Mouse (Mus musculus) gonadal fat pad, adult 2 months (tissue): ENCODE measurements around the gene Myh1. TPM values are rescaled to one million over a fixed set of nuclear protein-coding genes. Genes with fewer than 3 reads are reported as not detected.

Source experiments
- DNase-seq: peaks from one replicate; pipeline ENCODE4 v3.0.0-alpha.2; 2012; ENCODE audit warnings: low read depth
- polyA plus RNA-seq: library from polyadenylated mRNA; depleted of rRNA; stranded (reverse); fragments of >200 nt; gene quantifications from 2 replicates; pipeline ENCODE4 v1.2.3, GENCODE M21; 2012; rRNA removed

The Myh1 gene
- polyA plus RNA-seq, 1 experiment = 2.1 TPM

DNA sequence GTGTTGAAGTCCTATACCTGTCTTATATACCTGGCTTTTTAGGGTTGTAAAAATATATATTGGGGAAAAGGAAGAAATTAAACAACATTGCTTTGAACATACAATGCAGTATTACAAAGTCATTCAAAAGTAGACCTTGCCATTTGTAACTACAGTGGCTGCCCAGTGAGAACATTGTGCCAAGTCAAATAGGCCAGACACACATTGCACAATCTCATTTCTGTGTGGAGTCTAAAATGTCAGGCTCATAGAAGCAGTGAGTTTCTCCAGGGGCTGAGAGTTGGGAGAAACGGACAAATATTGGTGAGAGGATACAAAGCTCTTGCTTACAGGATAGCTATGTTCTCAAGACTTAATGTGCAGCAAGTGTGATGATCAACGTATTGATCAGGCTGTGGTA is 30.1 kb downstream of the Myh1 start:
- no peak for DNase-seq

GRCm38 (mm10) chr11:67235639-67236358 is 35.9 kb downstream of the Myh1 start:
- DNase-seq = no peak

- DNase-seq = no peak
Measured at GRCm38 (mm10) chr11:67236799-67237198, 36.9 kb downstream of the Myh1 start.

- DNase-seq = no peak
Measured at GRCm38 (mm10) chr11:67237481-67238079, 37.7 kb downstream of the Myh1 start, which contains the start of gene Myh4. Gene Myh4 (plus strand): TSS chr11:67238029.

DNA sequence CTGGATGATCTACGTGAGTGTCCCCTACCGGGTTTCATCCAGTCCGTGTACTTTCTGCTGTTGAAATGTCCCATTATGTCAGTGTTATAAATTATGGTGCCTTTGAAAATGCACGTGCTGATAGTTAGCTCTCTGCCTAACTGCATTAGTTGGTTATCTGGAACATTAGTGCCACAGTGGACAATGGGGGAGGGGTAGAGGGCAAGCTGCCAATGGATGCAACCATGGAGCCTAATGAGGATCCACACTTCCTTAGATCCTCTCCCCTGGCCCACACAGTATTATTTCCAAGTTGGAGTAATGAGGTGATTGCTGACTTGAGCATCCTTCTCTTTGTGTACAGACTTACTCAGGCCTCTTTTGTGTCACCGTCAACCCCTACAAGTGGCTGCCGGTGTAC is 41.2 kb downstream of the Myh1 start:
- DNase-seq = no peak

GRCm38 (mm10) chr11:67253691-67254090 is 53.8 kb downstream of the Myh1 start:
- no peak for DNase-seq

DNA sequence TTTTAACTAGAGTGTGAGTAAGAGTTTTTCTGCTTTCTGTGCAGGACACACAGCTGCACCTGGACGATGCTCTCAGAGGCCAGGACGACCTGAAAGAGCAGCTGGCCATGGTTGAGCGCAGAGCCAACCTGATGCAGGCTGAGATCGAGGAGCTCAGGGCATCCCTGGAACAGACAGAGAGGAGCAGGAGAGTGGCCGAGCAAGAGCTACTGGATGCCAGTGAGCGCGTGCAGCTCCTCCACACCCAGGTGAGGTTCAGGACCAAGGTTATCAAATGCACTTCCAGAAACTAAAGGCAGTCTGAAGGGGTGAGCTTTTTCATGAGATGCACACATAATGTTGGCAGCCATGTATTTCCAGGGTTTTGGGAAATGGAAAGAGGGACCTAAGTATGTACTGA is 57.2 kb downstream of the Myh1 start:
- no peak for DNase-seq

DNA sequence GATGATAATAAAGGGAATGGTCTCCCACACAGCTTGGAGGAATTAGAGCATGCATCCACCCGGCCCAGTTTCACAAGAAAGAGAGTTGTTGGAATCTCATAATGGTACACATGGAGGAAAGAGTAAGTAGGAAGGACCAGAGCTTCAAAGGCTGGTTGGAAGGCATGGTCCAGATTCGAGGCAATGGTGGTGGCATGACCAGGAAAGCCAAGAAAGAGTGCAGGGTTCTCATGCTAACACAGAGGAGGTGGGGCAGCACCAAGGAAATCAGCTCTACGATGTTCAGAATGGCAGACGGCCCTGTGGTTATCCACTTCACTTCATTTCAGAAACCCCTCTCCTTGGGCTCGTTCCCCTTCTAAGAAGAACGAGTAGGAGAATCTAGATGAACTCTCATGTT is 61.1 kb downstream of the Myh1 start:
- DNase-seq = no peak

Other genes starting within 250 kb of the Myh1 start
- gene Tmem238l, start 243.4 kb upstream of the Myh1 start, polyA plus RNA-seq = 56.1 and 58.8 TPM in 2 replicates
- 2.9 and 4.0 TPM in 2 replicates for gene Tmem220, start 174.9 kb upstream of the Myh1 start, polyA plus RNA-seq
- 15.6 and 17.6 TPM in 2 replicates for gene Adprm, start 147.5 kb upstream of the Myh1 start, polyA plus RNA-seq
- gene Sco1, start 147.4 kb upstream of the Myh1 start, polyA plus RNA-seq = 3.0 and 4.4 TPM in 2 replicates
- not detected in 2 replicates for gene Myh3, start 121.8 kb upstream of the Myh1 start, polyA plus RNA-seq
- gene Myh2, start 29.0 kb upstream of the Myh1 start, polyA plus RNA-seq = 0.09 and 0.20 TPM in 2 replicates
- gene Myh4, start 38.0 kb downstream of the Myh1 start, polyA plus RNA-seq = 0.03 and 0.27 TPM in 2 replicates
- gene Myh8, start 77.1 kb downstream of the Myh1 start, polyA plus RNA-seq = 0.05 and 0.09 TPM in 2 replicates
- 0.28 and 0.56 TPM in 2 replicates for gene Myh13, start 121.6 kb downstream of the Myh1 start, polyA plus RNA-seq